Mouse (Mus musculus) stomach, postnatal 0 days (tissue): ENCODE results near the gene Dph5.

Source experiments
- CTCF ChIP-seq: IDR thresholded peaks from 2 replicates; pipeline ENCODE4 v1.5.1; 2016; ENCODE audit warnings: antibody characterized with exemption, low read depth, mild to moderate bottlenecking, moderate library complexity
- EP300 ChIP-seq: optimal IDR thresholded peaks from 2 replicates; pipeline ENCODE3; 2016; ENCODE audit warnings: antibody characterized with exemption

DNA sequence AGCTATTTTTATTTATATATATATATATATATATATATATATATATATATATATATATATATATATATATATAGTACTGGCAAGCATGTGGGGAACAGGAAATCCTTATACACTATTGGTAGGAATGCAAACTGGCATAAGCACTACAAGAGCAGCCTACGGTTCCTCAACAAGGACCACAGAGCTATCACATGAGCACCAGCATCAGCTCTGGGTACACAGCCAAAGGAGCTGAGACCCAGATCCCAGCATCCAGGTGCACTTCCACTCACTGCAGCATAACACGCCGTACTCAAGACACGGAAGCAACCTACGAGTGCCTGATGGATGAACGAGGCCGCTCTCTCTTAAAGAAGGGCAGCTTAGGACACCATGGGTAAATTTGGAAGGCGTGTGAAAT lies 95.6 kb downstream of the Dph5 start:
- TF ChIP-seq CTCF (no peak), EP300 (no peak)
